ENCODE assay signal across 8 mouse cellular contexts in genomic region chr13:104032620-104033133, GRCm38 (mm10).
DNase-seq lines count a peak whose midpoint lies in the region; ATAC-seq lines count a peak whose summit lies in the region.

No protein-coding gene starts in this region.

- H3K4me2 ChIP-seq in neural tube, embryonic 13.5 days = no peak overlapping the region
- H3K4me2 ChIP-seq in intestine, embryonic 15.5 days (replicated peaks) = no peak overlapping the region

- H3K9ac ChIP-seq in neural tube, embryonic 13.5 days = no peak overlapping the region
- H3K9ac ChIP-seq in intestine, embryonic 15.5 days = no peak overlapping the region

- 0 out of 2 replicates have a peak overlapping the region, but pooled peaks have one; percentile 42 for H3K27ac ChIP-seq in neural tube, embryonic 13.5 days (replicated peaks)
- H3K27ac ChIP-seq in intestine, embryonic 15.5 days = peak overlapping the region; percentile 57

- peaks cover 27% of the 10 kb centered on the region for H3K4me1 ChIP-seq in neural tube, embryonic 13.5 days (replicated peaks)
- peaks cover 34% of the 10 kb centered on the region for H3K4me1 ChIP-seq in intestine, embryonic 15.5 days (replicated peaks)

- H3K27me3 ChIP-seq in neural tube, embryonic 13.5 days = peaks cover under 1% of the 10 kb centered on the region; the same call in 1 of the 2 replicates
- no peaks in the 10 kb centered on the region for H3K27me3 ChIP-seq in intestine, embryonic 15.5 days (replicated peaks)

- no peak for ATAC-seq in cerebellum, adult (ENCODE audit: insufficient number of reproducible peaks, low FRiP score, low TSS enrichment)
- ATAC-seq in neural tube, embryonic 13.5 days (ENCODE audit: low read depth) = no peak
- ATAC-seq in intestine, embryonic 15.5 days = no peak

- no peaks in the 10 kb centered on the region for H3K9me3 ChIP-seq in neural tube, embryonic 13.5 days
- no peaks in the 10 kb centered on the region for H3K9me3 ChIP-seq in intestine, embryonic 15.5 days

- WGBS in neural tube, embryonic 13.5 days = 54% methylated on average over 3 of the region's 3 CpGs
- 17% methylated on average over 3 of the region's 3 CpGs for WGBS in intestine, embryonic 15.5 days

- peak; percentile 52 to 58 for DNase-seq in cerebellum, postnatal 10 days
- no peak for DNase-seq in neural tube, embryonic 10.5 days (ENCODE audit: extremely low spot score, low spot score)
- DNase-seq in urinary bladder, postnatal 36 days (ENCODE audit: low spot score in 2 of 2) = no peak
- DNase-seq in right cerebral cortex, adult 2 months (ENCODE audit: low spot score in 2 of 2) = no peak
- no peak for DNase-seq in right cerebral cortex, postnatal 36 days (ENCODE audit: low spot score in 2 of 2)

- peaks cover 21% of the 10 kb centered on the region; the same call in 1 of the 2 replicates for H3K36me3 ChIP-seq in neural tube, embryonic 13.5 days
- H3K36me3 ChIP-seq in intestine, embryonic 15.5 days = no peaks in the 10 kb centered on the region

- H3K4me3 ChIP-seq in neural tube, embryonic 13.5 days = no peak overlapping the region
- H3K4me3 ChIP-seq in intestine, embryonic 15.5 days (replicated peaks) = no peak overlapping the region

Comparison
In these comparisons a context has a peak if more than half of its experiments do, and no peak if none do; other contexts are left out.
1. DNase-seq: peak in cerebellum, postnatal 10 days (2 of 2); none in neural tube, embryonic 10.5 days (single experiment), urinary bladder, postnatal 36 days (0 of 2), right cerebral cortex, adult 2 months (0 of 2) and right cerebral cortex, postnatal 36 days (0 of 2).